Mouse (Mus musculus) ES-Bruce4 (cell line): ENCODE data around the gene Wipi2. TPM values are rescaled to one million over a fixed set of nuclear protein-coding genes. Genes with fewer than 3 reads are reported as not detected.

Source experiments
- H3K27ac ChIP-seq: 2 replicates; pipeline ENCODE4 v1.5.1; 2012; ENCODE audit warnings: low read length, inconsistent platforms; ENCODE audit not compliant: insufficient read depth
- H3K27me3 ChIP-seq: 2 replicates; pipeline ENCODE4 v1.6.1; 2012; ENCODE audit warnings: mild to moderate bottlenecking, low read length, inconsistent platforms; ENCODE audit not compliant: control insufficient read depth, poor library complexity, insufficient read depth, severe bottlenecking
- H3K36me3 ChIP-seq: 2 replicates; pipeline ENCODE4 v1.6.1; 2012; ENCODE audit warnings: inconsistent platforms, mild to moderate bottlenecking, low read length, moderate library complexity; ENCODE audit not compliant: control insufficient read depth, poor library complexity, insufficient read depth, severe bottlenecking
- H3K4me1 ChIP-seq: one replicate; pipeline ENCODE4 v1.8.1; 2011; ENCODE audit warnings: low read length; ENCODE audit not compliant: control insufficient read depth, insufficient read depth
- H3K4me3 ChIP-seq: 2 replicates; pipeline ENCODE4 v1.5.1; 2011; ENCODE audit warnings: low read depth, mild to moderate bottlenecking, low read length
- H3K9ac ChIP-seq: 2 replicates; pipeline ENCODE4 v1.6.1; 2012; ENCODE audit warnings: low read depth, mild to moderate bottlenecking, inconsistent platforms; ENCODE audit not compliant: poor library complexity, severe bottlenecking
- H3K9me3 ChIP-seq: replicated peaks from 2 replicates; pipeline ENCODE4 v1.6.1; 2012; ENCODE audit warnings: mild to moderate bottlenecking, low read length, inconsistent platforms; ENCODE audit not compliant: control insufficient read depth, poor library complexity, insufficient read depth, severe bottlenecking
- CTCF ChIP-seq: IDR thresholded peaks from one replicate; pipeline ENCODE4 v1.8.1; 2011; ENCODE audit warnings: low read depth, low read length
- EP300 ChIP-seq: IDR thresholded peaks from 2 replicates; pipeline ENCODE4 v1.6.1; 2011; ENCODE audit warnings: low read depth, low read length; ENCODE audit not compliant: insufficient read depth
- POLR2A ChIP-seq: IDR thresholded peaks from one replicate; pipeline ENCODE4 v1.8.1; 2011; ENCODE audit warnings: low read length; ENCODE audit not compliant: insufficient read depth
- polyA plus RNA-seq: library from polyadenylated mRNA; stranded (reverse); fragments of >200 nt; gene quantifications from 2 replicates; pipeline ENCODE4 v1.2.4, GENCODE M21; 2011; ENCODE audit warnings: low read depth; ENCODE audit not compliant: missing spikeins, insufficient read depth, insufficient read length

Wipi2 gene
- polyA plus RNA-seq, 1 experiment = 50.6 TPM

DNA sequence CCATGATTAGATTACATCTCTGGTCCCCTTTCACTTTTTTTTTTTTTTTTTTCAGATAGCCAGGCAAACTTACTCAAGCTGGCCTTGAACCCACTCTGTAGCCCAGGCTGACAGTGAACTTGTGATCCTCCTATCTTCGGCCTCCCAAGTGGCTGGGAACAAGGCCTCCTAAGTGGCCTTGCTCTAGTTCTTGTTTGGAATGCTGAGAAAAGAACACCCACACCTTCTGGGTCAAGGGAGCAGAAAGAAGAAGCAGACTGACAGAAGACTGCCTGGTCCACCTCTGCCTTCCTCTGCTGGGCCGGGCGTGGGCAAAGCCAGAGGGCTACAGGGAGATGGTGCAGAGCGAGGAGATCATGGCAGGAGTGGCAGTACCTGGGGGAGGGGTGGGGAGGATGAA, 17.1 kb upstream of the Wipi2 start:
- Histone ChIP-seq H3K27ac (no peak overlapping the region), H3K4me1 (no peaks in the 10 kb centered on the region), H3K9ac (no peak overlapping the region), H3K27me3 (no peaks in the 10 kb centered on the region), H3K9me3 (no peaks in the 10 kb centered on the region), H3K36me3 (no peaks in the 10 kb centered on the region), H3K4me3 (no peak overlapping the region)
- TF ChIP-seq EP300 (no peak), CTCF (no peak), POLR2A (no peak)

DNA sequence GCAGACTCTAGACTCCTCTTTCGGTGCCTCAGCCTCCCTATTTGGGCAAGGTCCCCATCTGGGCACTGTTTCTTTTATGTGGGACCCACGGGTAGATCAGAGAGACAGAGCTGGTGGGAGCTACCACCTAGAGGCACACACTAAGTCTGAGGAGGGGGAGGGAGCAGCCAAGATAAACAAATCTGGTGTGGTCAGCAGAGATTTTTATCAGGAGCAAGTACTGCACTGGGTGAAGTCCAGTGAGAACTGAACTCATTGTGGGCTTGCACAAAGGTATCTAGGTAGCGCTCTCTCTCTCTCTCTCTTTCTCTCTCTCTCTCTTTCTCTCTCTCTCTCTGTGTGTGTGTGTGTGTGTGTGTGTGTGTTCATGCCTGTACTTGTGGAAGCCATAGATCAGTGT, 13.0 kb upstream of the Wipi2 start:
- Histone ChIP-seq H3K4me1 (no peaks in the 10 kb centered on the region), H3K27ac (no peak overlapping the region), H3K36me3 (no peaks in the 10 kb centered on the region), H3K4me3 (no peak overlapping the region), H3K9me3 (no peaks in the 10 kb centered on the region), H3K27me3 (no peaks in the 10 kb centered on the region), H3K9ac (no peak overlapping the region)
- TF ChIP-seq CTCF = no peak
- no peak for TF ChIP-seq POLR2A
- no peak for TF ChIP-seq EP300

DNA sequence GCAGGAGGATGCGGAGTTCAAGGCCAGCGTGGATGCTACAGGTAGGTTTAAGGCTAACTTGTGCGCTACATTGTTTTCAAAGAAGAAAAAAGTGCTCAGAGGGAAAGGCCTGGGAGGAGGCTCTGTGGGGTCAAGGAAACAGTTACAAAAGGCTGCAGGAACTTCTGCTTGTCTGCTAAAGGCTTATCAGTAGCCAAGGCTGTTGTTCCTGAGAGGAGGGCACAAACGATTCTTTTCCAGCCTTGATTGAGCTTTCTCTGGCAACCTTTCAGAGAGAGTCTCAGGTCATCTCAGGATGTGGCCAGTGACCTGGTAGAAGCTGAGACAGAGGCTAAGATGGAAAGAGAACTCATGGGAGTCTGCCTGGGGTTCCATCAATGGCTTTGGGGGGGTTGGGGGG, 11.9 kb upstream of the Wipi2 start:
- Histone ChIP-seq H3K27ac (no peak overlapping the region), H3K27me3 (no peaks in the 10 kb centered on the region), H3K9me3 (no peaks in the 10 kb centered on the region), H3K4me3 (no peak overlapping the region), H3K9ac (no peak overlapping the region), H3K4me1 (no peaks in the 10 kb centered on the region), H3K36me3 (no peaks in the 10 kb centered on the region)
- TF ChIP-seq CTCF = no peak

DNA sequence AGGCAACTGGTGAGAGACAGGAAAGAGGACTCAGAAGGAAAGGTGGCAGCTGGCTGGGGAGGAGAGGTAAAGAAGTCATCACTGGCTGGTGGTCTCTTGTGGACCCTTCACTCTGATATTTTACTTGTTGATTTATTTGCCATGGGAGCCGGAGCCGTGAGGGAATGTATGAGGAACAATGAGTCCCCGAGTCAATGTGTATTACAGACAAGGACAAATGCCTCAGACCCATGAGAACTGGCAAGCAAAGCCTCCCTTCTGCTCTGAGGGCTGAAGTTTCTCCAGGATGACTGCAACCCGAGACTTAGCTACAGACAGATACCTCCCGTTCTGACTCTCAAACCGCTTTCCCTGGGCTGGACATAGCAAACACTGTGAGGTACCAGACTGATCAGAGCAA, 11.2 kb upstream of the Wipi2 start:
- Histone ChIP-seq H3K9ac (no peak overlapping the region), H3K36me3 (no peaks in the 10 kb centered on the region), H3K9me3 (no peaks in the 10 kb centered on the region), H3K4me1 (no peaks in the 10 kb centered on the region), H3K27me3 (no peaks in the 10 kb centered on the region), H3K27ac (no peak overlapping the region), H3K4me3 (no peak overlapping the region)
- TF ChIP-seq CTCF (no peak), POLR2A (no peak), EP300 (no peak)

DNA sequence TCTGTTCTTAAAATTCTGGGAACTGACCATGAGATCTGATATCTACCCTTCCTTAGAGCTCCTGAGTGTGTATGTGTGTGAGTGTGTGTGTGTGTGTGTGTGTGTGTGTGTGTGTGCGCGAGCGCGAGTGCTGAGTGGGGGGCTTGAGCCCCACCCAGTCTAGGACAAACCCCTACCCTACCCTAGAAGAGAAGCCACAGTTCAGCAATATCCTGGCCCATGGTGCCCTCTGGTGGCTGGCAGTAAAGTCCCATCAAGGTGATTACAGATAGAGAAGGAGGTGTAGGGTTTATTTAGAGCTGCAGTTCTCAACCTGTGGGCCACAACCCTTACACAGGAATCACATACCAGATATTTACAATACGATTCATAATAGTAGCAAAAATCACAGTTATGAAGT, 7.6 kb upstream of the Wipi2 start:
- Histone ChIP-seq H3K4me1 (no peaks in the 10 kb centered on the region), H3K27me3 (no peaks in the 10 kb centered on the region), H3K9ac (no peak overlapping the region), H3K27ac (no peak overlapping the region), H3K4me3 (no peak overlapping the region), H3K9me3 (no peaks in the 10 kb centered on the region), H3K36me3 (no peaks in the 10 kb centered on the region)
- TF ChIP-seq CTCF = peak; percentile 76
- TF ChIP-seq EP300 = no peak

DNA sequence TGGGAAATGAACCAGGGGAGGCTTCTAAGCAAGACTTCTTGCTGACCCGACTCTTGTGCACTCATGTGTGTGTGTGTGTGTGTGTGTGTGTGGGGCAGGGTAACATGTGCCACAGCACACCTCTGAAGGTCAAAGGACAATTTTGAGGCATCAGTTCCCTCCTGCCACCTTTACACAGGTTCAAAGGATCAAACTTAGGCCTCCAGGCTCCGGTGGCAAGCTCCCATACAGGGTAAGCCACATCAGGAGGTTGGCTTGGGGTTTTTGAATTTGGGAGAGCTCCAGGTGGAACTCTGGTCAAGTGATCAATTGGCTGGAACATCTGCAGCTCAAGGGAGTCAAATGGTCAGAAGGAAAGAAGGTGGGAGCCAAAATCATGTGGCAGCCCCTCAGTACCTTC, 6.1 kb upstream of the Wipi2 start:
- H3K27ac ChIP-seq = no peak overlapping the region
- no peaks in the 10 kb centered on the region for H3K36me3 ChIP-seq
- no peak overlapping the region for H3K4me3 ChIP-seq
- no peak overlapping the region for H3K9ac ChIP-seq
- H3K4me1 ChIP-seq = no peaks in the 10 kb centered on the region
- TF ChIP-seq EP300 (no peak), CTCF (no peak), POLR2A (no peak)
- H3K9me3 ChIP-seq = no peaks in the 10 kb centered on the region
- H3K27me3 ChIP-seq = no peaks in the 10 kb centered on the region
